Mouse (Mus musculus) MEL (cell line): ENCODE data around the gene Cwc22.

Source experiments
- CHD2 ChIP-seq: IDR thresholded peaks from 2 replicates; pipeline ENCODE4 v1.6.1; 2011; ENCODE audit warnings: low read length, improper control_type of control experiment
- CTCF ChIP-seq, 3 experiments: IDR thresholded peaks in 2 of 3; conservative IDR thresholded peaks in 1 of 3; 2 replicates each; pipeline ENCODE4 v1.5.1; 2011 to 2012; ENCODE audit warnings: low read length in 3 of 3, low read depth in 2 of 3, mild to moderate bottlenecking in 2 of 3, improper control_type of control experiment in 1 of 3, inconsistent platforms in 1 of 3, mixed read lengths in 1 of 3, moderate library complexity in 1 of 3; ENCODE audit not compliant: control insufficient read depth in 1 of 3, insufficient read depth in 1 of 3, poor library complexity in 1 of 3, severe bottlenecking in 1 of 3
- ELF1 ChIP-seq: IDR thresholded peaks from 2 replicates; pipeline ENCODE4 v1.6.1; 2014; ENCODE audit warnings: low read depth, mild to moderate bottlenecking, inconsistent platforms, low read length, improper control_type of control experiment, moderate library complexity
- HCFC1 ChIP-seq: IDR thresholded peaks from 2 replicates; pipeline ENCODE4 v1.6.1; 2012; ENCODE audit warnings: low read depth, mild to moderate bottlenecking, inconsistent platforms, low read length, improper control_type of control experiment, moderate library complexity
- KAT2A ChIP-seq: conservative IDR thresholded peaks from 2 replicates; pipeline ENCODE4 v1.6.1; 2012; ENCODE audit warnings: low read depth, low read length, improper control_type of control experiment, inconsistent platforms
- MAFK ChIP-seq: IDR thresholded peaks from 2 replicates; pipeline ENCODE4 v1.6.1; 2011; ENCODE audit warnings: low read depth, mild to moderate bottlenecking, low read length, improper control_type of control experiment, borderline replicate concordance
- MAX ChIP-seq: IDR thresholded peaks from 2 replicates; pipeline ENCODE4 v1.6.1; 2011; ENCODE audit warnings: low read length, improper control_type of control experiment
- POLR2A ChIP-seq, 2 experiments: IDR thresholded peaks; 2 replicates each; pipeline ENCODE4 v1.6.1; 2011 to 2012; ENCODE audit warnings: low read length in 2 of 2, mild to moderate bottlenecking in 2 of 2, control low read depth in 1 of 2, improper control_type of control experiment in 1 of 2, low read depth in 1 of 2, moderate library complexity in 1 of 2; ENCODE audit not compliant: control insufficient read depth in 1 of 2, insufficient read depth in 1 of 2, poor library complexity in 1 of 2
- TAL1 ChIP-seq: IDR thresholded peaks from 2 replicates; pipeline ENCODE4 v1.6.1; 2012; ENCODE audit warnings: mild to moderate bottlenecking, inconsistent platforms, low read length, moderate library complexity, mixed read lengths

DNA sequence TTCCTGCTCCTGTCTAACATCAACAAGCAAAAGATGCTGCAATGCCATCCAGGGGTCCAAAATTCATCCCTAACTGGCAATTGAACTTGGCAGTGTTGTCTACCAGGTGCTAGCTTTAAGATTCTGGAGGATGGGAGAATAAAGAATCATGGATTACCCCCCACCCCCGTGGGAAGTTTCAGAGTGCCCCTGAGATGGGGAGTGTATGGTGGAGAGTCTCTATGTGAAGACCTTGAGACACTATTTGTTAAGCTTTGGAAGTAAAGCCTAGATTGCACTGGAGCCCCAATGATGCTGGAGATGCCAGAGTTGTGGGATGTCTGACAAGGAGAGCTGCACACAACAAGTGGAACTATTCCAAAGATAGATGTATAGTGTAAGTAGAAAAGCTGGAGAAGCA, 3.9 kb upstream of the Cwc22 start:
- TF ChIP-seq POLR2A (IDR thresholded peaks at IDR 0.05; ENCODE audit: control insufficient read depth in 1 of 2, insufficient read depth in 1 of 2, low read depth in 1 of 2, low read length in 2 of 2, poor library complexity in 1 of 2) = no peak
- no peak for TF ChIP-seq TAL1
- no peak for TF ChIP-seq CTCF (IDR thresholded peaks at IDR 0.05 in 2 of 3, conservative IDR thresholded peaks at IDR 0.05 in 1 of 3; ENCODE audit: control insufficient read depth in 1 of 3, insufficient read depth in 1 of 3, low read depth in 2 of 3, low read length in 3 of 3, poor library complexity in 1 of 3, severe bottlenecking in 1 of 3)
- no peak for TF ChIP-seq KAT2A
- no peak for TF ChIP-seq MAFK
- no peak for TF ChIP-seq HCFC1
- no peak for TF ChIP-seq CHD2
- TF ChIP-seq ELF1 = no peak
- TF ChIP-seq MAX = no peak
